10 mouse cellular contexts compared by ENCODE assay signal in genomic region chr10:117078284-117078683, GRCm38 (mm10). TPM values are rescaled to one million over a fixed set of nuclear protein-coding genes. Genes with fewer than 3 reads are reported as not detected.
DNase-seq lines count a peak whose midpoint lies in the region; ATAC-seq and TF ChIP-seq lines count a peak whose summit lies in the region.
"Had no signal": no experiment of that assay in that cellular context is flagged by ENCODE, and none has a peak within 500 bp of the region (broad histone marks: within the 10 kb centered on the region; RNA-seq: fewer than 3 reads in every experiment).

No protein-coding gene starts in this region.

- H3K27ac ChIP-seq in heart, embryonic 14.5 days (replicated peaks in 1 of 2; ENCODE audit: control insufficient read depth in 1 of 2, insufficient read depth in 1 of 2, low read depth in 2 of 2, low read length in 2 of 2), result no peak overlapping the region
- no peak overlapping the region for H3K27ac ChIP-seq in kidney, postnatal 0 days
- H3K27ac ChIP-seq: embryonic facial prominence, embryonic 15.5 days; neural tube, embryonic 13.5 days had no signal

- peaks cover 2 to 8% of the 10 kb centered on the region in 2 experiments; a peak in 3 of 4 replicates for H3K4me1 ChIP-seq in heart, embryonic 14.5 days (ENCODE audit: control insufficient read depth in 2 of 2, insufficient read depth in 2 of 2, low read length in 2 of 2)
- H3K4me1 ChIP-seq in E14TG2a.4 (replicated peaks; ENCODE audit: low read depth, low read length), result peaks cover 4% of the 10 kb centered on the region
- no peaks in the 10 kb centered on the region for H3K4me1 ChIP-seq in kidney, postnatal 0 days (replicated peaks; ENCODE audit: insufficient read depth, low read length)
- H3K4me1 ChIP-seq: embryonic facial prominence, embryonic 15.5 days; neural tube, embryonic 13.5 days had no signal

- H3K27me3 ChIP-seq in heart, embryonic 14.5 days (ENCODE audit: control insufficient read depth, insufficient read depth, low read length), result no peaks in the 10 kb centered on the region
- no peaks in the 10 kb centered on the region for H3K27me3 ChIP-seq in E14TG2a.4 (ENCODE audit: insufficient read depth, low read length)
- H3K27me3 ChIP-seq in kidney, postnatal 0 days (ENCODE audit: insufficient read depth, low read length), result no peaks in the 10 kb centered on the region
- H3K27me3 ChIP-seq: embryonic facial prominence, embryonic 15.5 days; neural tube, embryonic 13.5 days had no signal

- WGBS in heart, embryonic 14.5 days, result 81% methylated on average over 6 of the region's 6 CpGs
- WGBS in kidney, postnatal 0 days, result 75% methylated on average over 6 of the region's 6 CpGs

- peaks cover 79% of the 10 kb centered on the region for H3K36me3 ChIP-seq in heart, embryonic 14.5 days (ENCODE audit: control insufficient read depth, insufficient read depth, low read length)
- H3K36me3 ChIP-seq in E14TG2a.4 (ENCODE audit: insufficient read depth, low read length), result peaks cover 68% of the 10 kb centered on the region
- peaks cover 41% of the 10 kb centered on the region for H3K36me3 ChIP-seq in kidney, postnatal 0 days (ENCODE audit: insufficient read depth, low read length)

- TF ChIP-seq CTCF in E14TG2a.4 (conservative IDR thresholded peaks at IDR 0.05; ENCODE audit: low read length), result peak; percentile 82
- peak; percentile 71 for TF ChIP-seq CTCF in kidney, postnatal 0 days (IDR thresholded peaks at IDR 0.05; ENCODE audit: low read depth)

- H3K4me2 ChIP-seq in heart, embryonic 14.5 days (ENCODE audit: low read length), result no peak overlapping the region
- H3K4me2 ChIP-seq in kidney, postnatal 0 days (ENCODE audit: low read length), result no peak overlapping the region
- H3K4me2 ChIP-seq: embryonic facial prominence, embryonic 15.5 days; neural tube, embryonic 13.5 days had no signal

- DNase-seq in heart, adult 18-20 months, result no peak
- DNase-seq in brain, adult 2 months (ENCODE audit: low read depth, low spot score), result peak; percentile 19
- DNase-seq in kidney, postnatal 0 days (ENCODE audit: low spot score), result peak; percentile 57
- no peak for DNase-seq in urinary bladder, adult 18-20 months (ENCODE audit: low spot score in 2 of 2)
- no peak for DNase-seq in right cerebral cortex, postnatal 25 days

- ATAC-seq in heart, embryonic 14.5 days (ENCODE audit: insufficient number of reproducible peaks, insufficient read depth, low FRiP score, low read depth), result 0 out of 2 replicates have a peak, but pooled peaks have one; percentile 21
- ATAC-seq in kidney, postnatal 0 days (replicated peaks; ENCODE audit: low FRiP score, low read depth), result peak; percentile 65
- ATAC-seq in megakaryocyte-erythroid progenitor cell, adult 5-6 weeks (replicated peaks; ENCODE audit: low FRiP score, low TSS enrichment, poor library complexity, severe bottlenecking), result peak; percentile 98

- no peaks in the 10 kb centered on the region for H3K9me3 ChIP-seq in heart, embryonic 14.5 days (ENCODE audit: control insufficient read depth, low read length)
- no peaks in the 10 kb centered on the region for H3K9me3 ChIP-seq in E14TG2a.4 (ENCODE audit: low read length)
- H3K9me3 ChIP-seq in kidney, postnatal 0 days (replicated peaks; ENCODE audit: low read length), result no peaks in the 10 kb centered on the region
- H3K9me3 ChIP-seq: embryonic facial prominence, embryonic 15.5 days; neural tube, embryonic 13.5 days had no signal

- H3K4me3 ChIP-seq in heart, embryonic 14.5 days (ENCODE audit: control insufficient read depth in 1 of 2, insufficient read depth in 1 of 2, low read depth in 1 of 2, low read length in 2 of 2), result no peak overlapping the region
- H3K4me3 ChIP-seq in E14TG2a.4 (replicated peaks; ENCODE audit: low read length), result no peak overlapping the region
- no peak overlapping the region for H3K4me3 ChIP-seq in kidney, postnatal 0 days (replicated peaks; ENCODE audit: low read depth, low read length)
- H3K4me3 ChIP-seq: embryonic facial prominence, embryonic 15.5 days; neural tube, embryonic 13.5 days had no signal

- no peak overlapping the region for H3K9ac ChIP-seq in heart, embryonic 14.5 days (ENCODE audit: low read length)
- no peak overlapping the region for H3K9ac ChIP-seq in kidney, postnatal 0 days (ENCODE audit: low read depth, low read length)
- H3K9ac ChIP-seq: embryonic facial prominence, embryonic 15.5 days; neural tube, embryonic 13.5 days had no signal

RNA-seq across cellular contexts. Expression of gene Cct2, which starts 14.7 kb away (rescaled TPM):
- polyA plus RNA-seq in heart, embryonic 14.5 days (2014; fragmentation: Nextera tagmentation; extraction: Ambion mirVana), result 178 and 183 TPM in 2 replicates
- total RNA-seq in heart, adult 18-20 months (2021), result 100 to 1,000 TPM; 130 to 135 TPM
- 183 and 198 TPM in 2 replicates for polyA plus RNA-seq in kidney, postnatal 0 days (2015; fragmentation: Nextera tagmentation; extraction: Ambion mirVana)
- total RNA-seq in megakaryocyte-erythroid progenitor cell, adult 5-6 weeks (2014; fragmentation: Nextera tagmentation), result 545 and 559 TPM in 2 replicates
- 707 and 779 TPM in 2 replicates for total RNA-seq in megakaryocyte-erythroid progenitor cell, adult 5-6 weeks (2017)

RNA-seq across cellular contexts. Expression of gene Lrrc10, which starts 33.1 kb away (rescaled TPM):
- 80.5 and 84.2 TPM in 2 replicates for polyA plus RNA-seq in heart, embryonic 14.5 days (2014; fragmentation: Nextera tagmentation; extraction: Ambion mirVana)
- 100 to 1,000 TPM; 231 to 321 TPM for total RNA-seq in heart, adult 18-20 months (2021)
- not detected in 2 replicates for polyA plus RNA-seq in kidney, postnatal 0 days (2015; fragmentation: Nextera tagmentation; extraction: Ambion mirVana)
- total RNA-seq in megakaryocyte-erythroid progenitor cell, adult 5-6 weeks (2014; fragmentation: Nextera tagmentation), result not detected in 2 replicates
- not detected in 2 replicates for total RNA-seq in megakaryocyte-erythroid progenitor cell, adult 5-6 weeks (2017)
- polyA plus RNA-seq: neural tube, embryonic 13.5 days had no signal

Comparison
In these comparisons a context has a peak if more than half of its experiments do, and no peak if none do; other contexts are left out.
1. ATAC-seq: peak in every context shown above with its lines; median percentile 98 in megakaryocyte-erythroid progenitor cell, adult 5-6 weeks; 65 in kidney, postnatal 0 days; 21 in heart, embryonic 14.5 days.
2. DNase-seq: peak in brain, adult 2 months (single experiment) and kidney, postnatal 0 days (single experiment); none in heart, adult 18-20 months (0 of 2), urinary bladder, adult 18-20 months (0 of 2) and right cerebral cortex, postnatal 25 days (single experiment).
3. RNA of gene Cct2, which starts 14.7 kb away (total RNA-seq): 545 to 779 TPM in megakaryocyte-erythroid progenitor cell, adult 5-6 weeks; 130 to 135 TPM in heart, adult 18-20 months; every median in the first group is over 4 times any median in the second.
4. RNA of gene Lrrc10, which starts 33.1 kb away (total RNA-seq): 231 to 321 TPM in heart, adult 18-20 months; not detected in megakaryocyte-erythroid progenitor cell, adult 5-6 weeks; every median in the first group is over 100 times any median in the second.